Mouse (Mus musculus): Measurements from ENCODE around the gene Vmn1r57. TPM values are rescaled to one million over a fixed set of nuclear protein-coding genes. Genes with fewer than 3 reads are reported as not detected.
"Not testable (repeated sequence)": the region's sequence is repeated elsewhere in the genome, so short reads cannot be mapped to it uniquely, and the experiment has no call there.

Vmn1r57 gene
- total RNA-seq (2021) = not detected
- long read RNA-seq, experiment 1 = 0 reads
- long read RNA-seq, experiment 2 = 0 reads

GRCm38 (mm10) chr7:5218193-5218592 lies at the start of gene Vmn1r57:
Gene Vmn1r57 (plus strand): TSS chr7:5218493.
- DNase-seq; intact Hi-C loops (cut with DNase I; ENCODE audit: low total_unique reads): not testable (repeated sequence)

- DNase-seq; intact Hi-C loops (cut with DNase I; ENCODE audit: low total_unique reads): not testable (repeated sequence)
Measured at GRCm38 (mm10) chr7:5196647-5197046, 21.6 kb upstream of the Vmn1r57 start, which contains the start of gene Vmn1r56. Gene Vmn1r56 (minus strand): TSS chr7:5196747.

- intact Hi-C loops (cut with DNase I; ENCODE audit: low total_unique reads) = no loop called here
- DNase-seq = no peak
Measured at GRCm38 (mm10) chr7:5263051-5263450, 44.8 kb downstream of the Vmn1r57 start.

Other genes starting within 250 kb of the Vmn1r57 start
- 1 to 10 TPM in 1 of 2 experiments, under 1 TPM in 1; 0.33 to 1.0 TPM for gene Sbk3, start 247.3 kb upstream of the Vmn1r57 start, total RNA-seq (2021)
- gene Zfp579, start 222.3 kb upstream of the Vmn1r57 start, total RNA-seq (2021) = 10 to 100 TPM in 1 of 2 experiments, 1 to 10 TPM in 1; 9.0 to 10.5 TPM
- gene Zfp524, start 204.1 kb upstream of the Vmn1r57 start, total RNA-seq (2021) = 1 to 10 TPM; 5.8 to 6.0 TPM
- gene Fiz1, start 203.8 kb upstream of the Vmn1r57 start, total RNA-seq (2021) = 10 to 100 TPM; 16.3 to 16.5 TPM
- gene Gm44973, start 203.0 kb upstream of the Vmn1r57 start, total RNA-seq (2021) = not detected
- 10 to 100 TPM; 12.6 to 13.4 TPM for gene Zfp865, start 198.1 kb upstream of the Vmn1r57 start, total RNA-seq (2021)
- under 1 TPM; 0.31 to 0.33 TPM for gene Ccdc106, start 197.9 kb upstream of the Vmn1r57 start, total RNA-seq (2021)
- gene 4632433K11Rik, start 184.4 kb upstream of the Vmn1r57 start, total RNA-seq (2021) = not detected
- gene Zfp784, start 180.0 kb upstream of the Vmn1r57 start, total RNA-seq (2021) = 1 to 10 TPM; 4.3 to 5.0 TPM
- 1 to 10 TPM; 5.6 to 6.6 TPM for gene Zfp580, start 167.0 kb upstream of the Vmn1r57 start, total RNA-seq (2021)
- gene U2af2, start 156.3 kb upstream of the Vmn1r57 start, total RNA-seq (2021) = 10 to 100 TPM; 52.0 to 62.2 TPM
- gene Epn1, start 138.3 kb upstream of the Vmn1r57 start, total RNA-seq (2021) = 100 to 1,000 TPM; 100 to 107 TPM
- not detected for gene Rfpl4, start 101.5 kb upstream of the Vmn1r57 start, total RNA-seq (2021)
- 1 to 10 TPM; 1.4 to 1.7 TPM for gene Rasl2-9, start 92.5 kb upstream of the Vmn1r57 start, total RNA-seq (2021)
- gene Vmn1r55, start 68.8 kb upstream of the Vmn1r57 start, total RNA-seq (2021) = not detected
- gene Vmn1r56, start 21.7 kb upstream of the Vmn1r57 start, total RNA-seq (2021) = not detected
- gene Gm5065, start 132.0 kb downstream of the Vmn1r57 start, total RNA-seq (2021) = not detected
- gene Nlrp2, start 132.5 kb downstream of the Vmn1r57 start, total RNA-seq (2021) = not detected
- gene Vmn1r58, start 194.9 kb downstream of the Vmn1r57 start, total RNA-seq (2021) = not detected
- not detected for gene Vmn1r59, start 238.3 kb downstream of the Vmn1r57 start, total RNA-seq (2021)

Measured in gastrocnemius, postnatal 14 days (tissue).